Mouse (Mus musculus): ENCODE measurements around the gene Kif16b.
A peak's percentile ranks its signal among the peaks of the same experiment; 100 is the strongest.

Kif16b gene

GRCm38 (mm10) chr2:142668426-142668825 is 232.9 kb downstream of the Kif16b start:
- DNase-seq (ENCODE audit: low spot score in 2 of 2): no peak

- DNase-seq (ENCODE audit: low spot score in 2 of 2): no peak
Measured at GRCm38 (mm10) chr2:142651591-142651990, 249.7 kb downstream of the Kif16b start.

- peak; percentile 72 to 88 for DNase-seq (ENCODE audit: low spot score in 2 of 2)
Measured at GRCm38 (mm10) chr2:142648023-142648453, 253.3 kb downstream of the Kif16b start.

- DNase-seq (ENCODE audit: low spot score in 2 of 2): no peak
Measured at GRCm38 (mm10) chr2:142646863-142647262, 254.5 kb downstream of the Kif16b start.

GRCm38 (mm10) chr2:142641766-142642165 is 259.6 kb downstream of the Kif16b start:
- no peak for DNase-seq (ENCODE audit: low spot score in 2 of 2)

GRCm38 (mm10) chr2:142635606-142636304 is 265.6 kb downstream of the Kif16b start:
- DNase-seq (ENCODE audit: low spot score in 2 of 2): no peak

GRCm38 (mm10) chr2:142633996-142634559 is 267.3 kb downstream of the Kif16b start:
- DNase-seq (ENCODE audit: low spot score in 2 of 2): no peak

GRCm38 (mm10) chr2:142629523-142630312 is 271.6 kb downstream of the Kif16b start:
- DNase-seq (ENCODE audit: low spot score in 2 of 2): no peak

GRCm38 (mm10) chr2:142625756-142626155 is 275.6 kb downstream of the Kif16b start:
- no peak for DNase-seq (ENCODE audit: low spot score in 2 of 2)

- no peak for DNase-seq (ENCODE audit: low spot score in 2 of 2)
Measured at GRCm38 (mm10) chr2:142625101-142625500, 276.2 kb downstream of the Kif16b start.

GRCm38 (mm10) chr2:142624254-142624653 is 277.1 kb downstream of the Kif16b start:
- no peak for DNase-seq (ENCODE audit: low spot score in 2 of 2)

- no peak for DNase-seq (ENCODE audit: low spot score in 2 of 2)
Measured at GRCm38 (mm10) chr2:142621152-142621551, 280.2 kb downstream of the Kif16b start.

- no peak for DNase-seq (ENCODE audit: low spot score in 2 of 2)
Measured at GRCm38 (mm10) chr2:142619926-142620325, 281.4 kb downstream of the Kif16b start.

GRCm38 (mm10) chr2:142614535-142614934 is 286.8 kb downstream of the Kif16b start:
- no peak for DNase-seq (ENCODE audit: low spot score in 2 of 2)

GRCm38 (mm10) chr2:142612359-142612953 is 288.9 kb downstream of the Kif16b start:
- no peak for DNase-seq (ENCODE audit: low spot score in 2 of 2)

GRCm38 (mm10) chr2:142611113-142611512 is 290.2 kb downstream of the Kif16b start:
- peak; percentile 81 to 82 for DNase-seq (ENCODE audit: low spot score in 2 of 2)

- no peak for DNase-seq (ENCODE audit: low spot score in 2 of 2)
Measured at GRCm38 (mm10) chr2:142610206-142610605, 291.1 kb downstream of the Kif16b start.

GRCm38 (mm10) chr2:142608778-142609177 is 292.6 kb downstream of the Kif16b start:
- peak; percentile 60 to 64 for DNase-seq (ENCODE audit: low spot score in 2 of 2)

- DNase-seq (ENCODE audit: low spot score in 2 of 2): no peak
Measured at GRCm38 (mm10) chr2:142604762-142605161, 296.6 kb downstream of the Kif16b start.

GRCm38 (mm10) chr2:142603210-142603609 is 298.1 kb downstream of the Kif16b start:
- DNase-seq (ENCODE audit: low spot score in 2 of 2): no peak

- no peak for DNase-seq (ENCODE audit: low spot score in 2 of 2)
Measured at GRCm38 (mm10) chr2:142599235-142599634, 302.1 kb downstream of the Kif16b start.
